Mouse (Mus musculus): ENCODE measurements at regions not wholly inside any gene's neighbourhood (a gene's known extent, or its start where the extent isn't known, plus 50 kb on each side); places are given as distances from the start of the nearest gene placed in this dataset.

GRCm38 (mm10) chr10:126141586-126141985 lies 175.6 kb downstream of the Lrig3 start:
- DNase-seq (ENCODE audit: low read depth, low spot score): no peak
- no peaks in the 10 kb centered on the region for H3K36me3 ChIP-seq (ENCODE audit: control insufficient read depth, insufficient read depth, low read length, poor library complexity, severe bottlenecking)

DNA sequence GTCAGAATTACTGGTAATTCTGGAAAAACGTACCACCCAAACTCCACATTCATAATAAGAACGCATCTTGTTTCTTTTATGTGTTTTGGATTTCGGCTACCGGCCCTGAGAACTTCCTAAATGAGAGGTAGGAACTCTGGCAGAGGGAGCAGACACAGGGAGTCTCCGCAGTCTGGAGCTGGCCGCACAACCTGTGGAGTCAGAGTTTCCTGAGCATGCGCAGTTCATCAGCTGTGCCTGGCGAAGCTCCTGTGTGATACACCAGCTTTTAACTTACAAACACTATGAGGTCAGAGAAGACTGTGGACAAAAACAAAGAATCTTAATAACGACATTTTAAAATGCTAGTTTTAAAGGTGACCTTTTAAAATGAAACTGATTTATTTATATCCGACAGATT lies 177.9 kb downstream of the Lrig3 start:
- Histone ChIP-seq H3K27me3 (ENCODE audit: control insufficient read depth, insufficient read depth, low read length, poor library complexity, severe bottlenecking) (no peaks in the 10 kb centered on the region), H3K36me3 (ENCODE audit: control insufficient read depth, insufficient read depth, low read length, poor library complexity, severe bottlenecking) (no peaks in the 10 kb centered on the region)
- no peak for DNase-seq (ENCODE audit: low read depth, low spot score)

More at GRCm38 (mm10) chr10:126141586-126141985, 175.6 kb downstream of the Lrig3 start:
- no peaks in the 10 kb centered on the region for H3K27me3 ChIP-seq (ENCODE audit: control insufficient read depth, insufficient read depth, low read length, poor library complexity, severe bottlenecking)

DNA sequence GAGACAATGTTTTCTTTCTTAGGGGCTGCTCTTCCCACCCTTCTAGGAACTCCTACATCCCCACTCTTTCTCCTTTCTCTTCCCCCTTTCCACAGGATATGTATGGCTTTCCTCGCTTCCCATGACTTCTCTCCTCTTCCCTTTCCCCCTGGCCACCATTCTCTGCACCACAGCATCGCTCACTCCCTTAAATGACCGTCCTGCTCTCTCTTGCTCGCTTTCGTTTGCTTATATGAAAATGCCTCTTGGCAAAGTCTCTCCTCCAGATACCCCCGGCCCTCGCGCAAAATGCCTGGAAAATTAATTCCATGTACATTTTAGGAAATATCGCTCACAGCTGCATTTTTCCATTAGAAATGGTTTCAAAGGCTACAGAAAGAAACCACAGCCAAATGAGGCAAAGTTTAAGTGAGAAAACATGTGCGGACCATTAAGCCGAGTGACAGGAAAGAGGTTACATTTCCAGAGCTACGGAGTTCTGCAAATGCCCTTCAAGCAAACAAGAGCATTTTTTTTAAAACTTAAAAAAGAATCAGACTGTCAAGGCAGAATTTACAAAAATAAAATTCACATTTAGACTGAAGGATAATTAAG lies 178.7 kb downstream of the Lrig3 start:
- DNase-seq (ENCODE audit: low read depth, low spot score): no peak
- Histone ChIP-seq H3K36me3 (ENCODE audit: control insufficient read depth, insufficient read depth, low read length, poor library complexity, severe bottlenecking) (no peaks in the 10 kb centered on the region), H3K27me3 (ENCODE audit: control insufficient read depth, insufficient read depth, low read length, poor library complexity, severe bottlenecking) (no peaks in the 10 kb centered on the region)

- no peak for DNase-seq (ENCODE audit: low read depth, low spot score)
- Histone ChIP-seq H3K36me3 (ENCODE audit: control insufficient read depth, insufficient read depth, low read length, poor library complexity, severe bottlenecking) (no peaks in the 10 kb centered on the region), H3K27me3 (ENCODE audit: control insufficient read depth, insufficient read depth, low read length, poor library complexity, severe bottlenecking) (no peaks in the 10 kb centered on the region)
Measured at GRCm38 (mm10) chr10:126157300-126157699, 191.3 kb downstream of the Lrig3 start.

- Histone ChIP-seq H3K27me3 (ENCODE audit: control insufficient read depth, insufficient read depth, low read length, poor library complexity, severe bottlenecking) (no peaks in the 10 kb centered on the region), H3K36me3 (ENCODE audit: control insufficient read depth, insufficient read depth, low read length, poor library complexity, severe bottlenecking) (no peaks in the 10 kb centered on the region)
- no peak for DNase-seq (ENCODE audit: low read depth, low spot score)
Measured at GRCm38 (mm10) chr10:126165215-126165614, 199.2 kb downstream of the Lrig3 start.

DNA sequence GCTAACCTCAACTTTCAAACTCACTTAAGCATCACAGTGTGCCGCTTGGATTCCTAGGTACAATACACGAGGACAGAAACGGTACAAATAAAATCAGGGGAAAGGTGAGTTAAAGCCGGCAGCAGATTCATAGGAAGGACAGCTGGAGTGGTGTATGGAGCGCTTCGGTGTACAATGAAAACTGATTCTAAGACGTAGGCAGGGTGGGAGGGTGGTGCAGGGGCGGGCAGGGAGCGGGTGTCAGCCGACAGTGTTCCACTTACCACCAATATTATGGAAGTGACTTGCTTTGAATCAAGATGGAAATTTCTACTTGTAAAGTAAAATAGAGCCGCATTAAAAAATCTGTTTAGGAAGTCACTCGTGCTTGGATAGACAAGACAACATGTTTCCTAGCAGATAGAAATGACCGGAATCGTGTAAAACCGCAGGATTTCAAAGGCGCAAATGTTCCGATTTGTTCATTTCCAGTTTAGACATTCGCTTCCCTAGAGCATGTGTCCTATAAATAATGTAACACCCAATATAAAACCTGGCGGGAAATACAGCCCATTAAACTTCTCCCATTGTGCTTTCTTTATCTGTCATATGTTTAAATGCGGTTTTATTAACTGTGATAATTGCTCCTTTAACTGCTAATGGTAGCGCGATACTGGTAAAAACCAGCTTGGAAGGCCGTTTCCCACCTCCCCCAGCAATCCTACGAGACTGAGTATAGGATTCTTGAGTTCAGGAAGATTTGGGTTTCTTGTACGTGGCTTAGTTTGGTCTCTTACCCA lies 203.3 kb downstream of the Lrig3 start:
- Histone ChIP-seq H3K36me3 (ENCODE audit: control insufficient read depth, insufficient read depth, low read length, poor library complexity, severe bottlenecking) (no peaks in the 10 kb centered on the region), H3K27me3 (ENCODE audit: control insufficient read depth, insufficient read depth, low read length, poor library complexity, severe bottlenecking) (no peaks in the 10 kb centered on the region)
- DNase-seq (ENCODE audit: low read depth, low spot score): no peak

DNA sequence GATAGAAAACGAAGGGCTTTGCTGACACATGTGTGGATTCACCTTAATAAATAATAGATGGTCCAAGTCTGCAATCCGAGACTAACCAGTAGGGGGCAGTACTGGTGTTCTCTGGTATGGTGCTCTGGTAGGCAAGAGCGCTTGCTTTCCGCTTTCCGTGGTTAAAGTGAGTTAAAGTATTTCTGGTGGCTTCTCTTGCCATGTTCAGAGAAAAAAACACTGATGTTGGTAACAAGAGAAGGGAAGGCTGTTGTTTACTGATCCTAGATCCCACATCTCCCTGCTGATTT lies 203.9 kb downstream of the Lrig3 start:
- Histone ChIP-seq H3K36me3 (ENCODE audit: control insufficient read depth, insufficient read depth, low read length, poor library complexity, severe bottlenecking) (no peaks in the 10 kb centered on the region), H3K27me3 (ENCODE audit: control insufficient read depth, insufficient read depth, low read length, poor library complexity, severe bottlenecking) (no peaks in the 10 kb centered on the region)
- DNase-seq (ENCODE audit: low read depth, low spot score): peak; percentile 21

DNA sequence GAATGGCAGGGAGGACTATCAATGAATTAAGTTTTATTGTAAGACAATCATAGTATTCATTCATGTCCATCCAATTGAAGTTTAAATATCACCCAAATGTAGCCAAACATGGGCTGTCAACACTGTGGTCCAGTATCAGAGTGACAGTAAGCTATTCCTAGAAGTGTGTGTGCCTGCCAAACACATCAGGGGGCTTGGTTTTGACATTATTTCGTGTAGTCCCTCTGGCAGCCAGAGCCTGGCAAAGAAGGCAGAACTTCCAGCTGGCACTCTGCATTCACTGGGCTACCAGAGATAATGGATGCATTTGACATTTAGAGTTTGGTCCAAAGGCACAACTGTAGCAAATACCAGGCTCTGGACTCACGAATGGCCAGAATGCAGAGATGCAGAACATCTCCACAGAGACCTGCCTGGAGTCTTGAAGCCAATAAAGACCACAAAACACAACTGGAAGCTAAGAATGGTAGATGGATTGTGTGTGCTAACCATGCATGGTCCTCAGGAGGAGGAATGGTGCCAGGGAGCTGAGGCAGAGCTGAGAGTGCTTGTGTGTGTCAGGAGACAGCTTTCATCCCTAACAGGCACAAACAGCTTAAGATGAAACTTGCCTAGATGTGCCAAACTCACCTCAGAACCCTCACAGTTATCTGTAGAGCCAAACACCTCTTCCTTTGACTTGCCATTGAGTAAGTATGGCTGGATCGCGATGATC lies 210.9 kb downstream of the Lrig3 start:
- no peak for DNase-seq (ENCODE audit: low read depth, low spot score)
- Histone ChIP-seq H3K36me3 (ENCODE audit: control insufficient read depth, insufficient read depth, low read length, poor library complexity, severe bottlenecking) (no peaks in the 10 kb centered on the region), H3K27me3 (ENCODE audit: control insufficient read depth, insufficient read depth, low read length, poor library complexity, severe bottlenecking) (no peaks in the 10 kb centered on the region)

DNA sequence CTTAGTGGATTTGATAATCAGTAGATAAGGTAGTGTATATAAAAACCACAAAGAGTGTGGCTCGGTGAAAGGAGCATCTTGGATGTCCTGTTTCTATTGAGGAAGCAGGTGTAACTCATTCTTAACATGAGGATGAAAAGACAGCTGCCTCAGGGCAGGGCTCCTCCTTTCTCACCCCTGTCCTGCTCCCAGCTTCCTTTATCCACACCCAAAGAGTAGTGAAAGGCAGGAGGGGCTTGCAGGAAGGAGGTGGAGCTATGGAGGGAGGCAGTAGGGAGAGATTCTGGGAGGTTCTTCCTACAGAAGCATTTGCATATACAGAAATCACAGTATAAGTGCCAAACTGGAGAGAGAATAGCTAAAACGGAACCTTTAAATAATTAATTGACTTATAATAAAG lies 216.4 kb downstream of the Lrig3 start:
- Histone ChIP-seq H3K36me3 (ENCODE audit: control insufficient read depth, insufficient read depth, low read length, poor library complexity, severe bottlenecking) (no peaks in the 10 kb centered on the region), H3K27me3 (ENCODE audit: control insufficient read depth, insufficient read depth, low read length, poor library complexity, severe bottlenecking) (no peaks in the 10 kb centered on the region)
- DNase-seq (ENCODE audit: low read depth, low spot score): no peak

- no peak for DNase-seq (ENCODE audit: low read depth, low spot score)
- Histone ChIP-seq H3K27me3 (ENCODE audit: control insufficient read depth, insufficient read depth, low read length, poor library complexity, severe bottlenecking) (no peaks in the 10 kb centered on the region), H3K36me3 (ENCODE audit: control insufficient read depth, insufficient read depth, low read length, poor library complexity, severe bottlenecking) (no peaks in the 10 kb centered on the region)
Measured at GRCm38 (mm10) chr10:126183961-126184360, 218.0 kb downstream of the Lrig3 start.

DNA sequence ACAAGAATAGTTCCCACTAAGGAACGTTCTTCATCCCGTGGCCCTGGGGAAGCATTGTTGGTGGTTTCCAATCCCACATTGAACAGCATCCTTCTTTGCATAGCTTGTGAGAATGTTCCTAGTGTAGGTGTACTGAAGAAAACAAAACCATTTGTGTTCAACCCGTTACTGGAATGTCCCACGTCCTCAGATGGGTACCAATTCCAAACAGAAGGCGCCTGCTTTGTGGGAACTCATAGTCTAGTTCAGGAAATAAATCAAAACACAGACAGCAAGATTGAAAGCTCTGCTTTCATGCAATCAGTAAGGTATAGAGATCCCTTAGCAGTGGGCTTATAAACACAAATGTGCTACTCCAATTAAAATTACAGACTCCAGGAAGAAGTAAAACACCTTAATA lies 219.4 kb downstream of the Lrig3 start:
- H3K36me3 ChIP-seq (ENCODE audit: control insufficient read depth, insufficient read depth, low read length, poor library complexity, severe bottlenecking): no peaks in the 10 kb centered on the region
- H3K27me3 ChIP-seq (ENCODE audit: control insufficient read depth, insufficient read depth, low read length, poor library complexity, severe bottlenecking): no peaks in the 10 kb centered on the region
- DNase-seq (ENCODE audit: low read depth, low spot score): no peak

- H3K27me3 ChIP-seq (ENCODE audit: control insufficient read depth, insufficient read depth, low read length, poor library complexity, severe bottlenecking): no peaks in the 10 kb centered on the region
- no peaks in the 10 kb centered on the region for H3K36me3 ChIP-seq (ENCODE audit: control insufficient read depth, insufficient read depth, low read length, poor library complexity, severe bottlenecking)
- no peak for DNase-seq (ENCODE audit: low read depth, low spot score)
Measured at GRCm38 (mm10) chr10:126186086-126186485, 220.1 kb downstream of the Lrig3 start.

GRCm38 (mm10) chr10:126189001-126189400 lies 223.0 kb downstream of the Lrig3 start:
- no peak for DNase-seq (ENCODE audit: low read depth, low spot score)
- Histone ChIP-seq H3K27me3 (ENCODE audit: control insufficient read depth, insufficient read depth, low read length, poor library complexity, severe bottlenecking) (no peaks in the 10 kb centered on the region), H3K36me3 (ENCODE audit: control insufficient read depth, insufficient read depth, low read length, poor library complexity, severe bottlenecking) (no peaks in the 10 kb centered on the region)
